Mouse (Mus musculus) liver, adult (tissue): ENCODE measurements around the gene Abcb1b.

Experiments
- GATA4 ChIP-seq: IDR thresholded peaks from 2 replicates; pipeline ENCODE4 v1.6.1; 2014; ENCODE audit warnings: mild to moderate bottlenecking, low read length; ENCODE audit not compliant: insufficient replicate concordance

Abcb1b gene

GRCm38 (mm10) chr5:8901001-8901400 is 103.1 kb downstream of the Abcb1b start:
- no peak for TF ChIP-seq GATA4

- TF ChIP-seq GATA4: no peak
Observed at GRCm38 (mm10) chr5:8902141-8902817, 104.3 kb downstream of the Abcb1b start.

GRCm38 (mm10) chr5:8904539-8904938 is 106.6 kb downstream of the Abcb1b start:
- TF ChIP-seq GATA4: no peak

GRCm38 (mm10) chr5:8911567-8912198 is 113.7 kb downstream of the Abcb1b start:
- no peak for TF ChIP-seq GATA4
